Comparison of ENCODE assay signal across 9 mouse cellular contexts in genomic region chr2:167593551-167594250, GRCm38 (mm10). TPM values are rescaled to one million over a fixed set of nuclear protein-coding genes. Genes with fewer than 3 reads are reported as not detected.
DNase-seq lines count a peak whose midpoint lies in the region; ATAC-seq and TF ChIP-seq lines count a peak whose summit lies in the region.
"Had no signal": no experiment of that assay in that cellular context is flagged by ENCODE, and none has a peak within 500 bp of the region (broad histone marks: within the 10 kb centered on the region; RNA-seq: fewer than 3 reads in every experiment).

No protein-coding gene starts in this region.

- H3K4me3 ChIP-seq in forebrain, postnatal 0 days (ENCODE audit: low read depth, low read length): no peak overlapping the region
- H3K4me3 ChIP-seq in forebrain, embryonic 11.5 days (ENCODE audit: low read depth, low read length): no peak overlapping the region
- H3K4me3 ChIP-seq in kidney, postnatal 0 days (replicated peaks; ENCODE audit: low read depth, low read length): no peak overlapping the region
- no peak overlapping the region for H3K4me3 ChIP-seq in embryonic facial prominence, embryonic 15.5 days (replicated peaks)
- H3K4me3 ChIP-seq in liver, embryonic 12.5 days: no peak overlapping the region
- H3K4me3 ChIP-seq: megakaryocyte, embryonic 14.5 days had no signal

- no peak for ATAC-seq in forebrain, postnatal 0 days
- no peak for ATAC-seq in forebrain, embryonic 11.5 days (replicated peaks; ENCODE audit: low FRiP score)
- ATAC-seq in kidney, postnatal 0 days (replicated peaks; ENCODE audit: low FRiP score, low read depth): no peak
- no peak for ATAC-seq in embryonic facial prominence, embryonic 15.5 days (ENCODE audit: insufficient number of reproducible peaks, low FRiP score, low TSS enrichment, low read depth)
- no peak for ATAC-seq in liver, embryonic 12.5 days

- no peaks in the 10 kb centered on the region for H3K9me3 ChIP-seq in forebrain, postnatal 0 days (ENCODE audit: low read length)
- no peaks in the 10 kb centered on the region for H3K9me3 ChIP-seq in forebrain, embryonic 11.5 days (ENCODE audit: control insufficient read depth, low read length)
- no peaks in the 10 kb centered on the region for H3K9me3 ChIP-seq in kidney, postnatal 0 days (replicated peaks; ENCODE audit: low read length)
- no peaks in the 10 kb centered on the region for H3K9me3 ChIP-seq in embryonic facial prominence, embryonic 15.5 days (replicated peaks)
- H3K9me3 ChIP-seq in liver, embryonic 12.5 days (replicated peaks): no peaks in the 10 kb centered on the region
- H3K9me3 ChIP-seq: megakaryocyte, embryonic 14.5 days had no signal

- H3K4me1 ChIP-seq in forebrain, postnatal 0 days (ENCODE audit: insufficient read depth): no peaks in the 10 kb centered on the region
- peaks cover 14% of the 10 kb centered on the region; the same call in 1 of the 2 replicates for H3K4me1 ChIP-seq in forebrain, embryonic 11.5 days (replicated peaks; ENCODE audit: control insufficient read depth, insufficient read depth, low read length)
- H3K4me1 ChIP-seq in kidney, postnatal 0 days (replicated peaks; ENCODE audit: insufficient read depth, low read length): peaks cover 44% of the 10 kb centered on the region
- H3K4me1 ChIP-seq in embryonic facial prominence, embryonic 15.5 days: peaks cover 77% of the 10 kb centered on the region
- H3K4me1 ChIP-seq in liver, embryonic 12.5 days: peaks cover 29% of the 10 kb centered on the region

- no peak overlapping the region for H3K9ac ChIP-seq in forebrain, postnatal 0 days
- H3K9ac ChIP-seq in forebrain, embryonic 11.5 days (ENCODE audit: low read length): no peak overlapping the region
- H3K9ac ChIP-seq in kidney, postnatal 0 days (ENCODE audit: low read depth, low read length): no peak overlapping the region
- H3K9ac ChIP-seq in embryonic facial prominence, embryonic 15.5 days: 0 out of 2 replicates have a peak overlapping the region, but pooled peaks have one; percentile 1
- no peak overlapping the region for H3K9ac ChIP-seq in liver, embryonic 12.5 days

- H3K4me2 ChIP-seq in forebrain, postnatal 0 days (ENCODE audit: low read depth): no peak overlapping the region
- no peak overlapping the region for H3K4me2 ChIP-seq in forebrain, embryonic 11.5 days (ENCODE audit: low read depth, low read length, severe bottlenecking)
- no peak overlapping the region for H3K4me2 ChIP-seq in kidney, postnatal 0 days (ENCODE audit: low read length)
- H3K4me2 ChIP-seq in embryonic facial prominence, embryonic 15.5 days (replicated peaks): 0 out of 2 replicates have a peak overlapping the region, but pooled peaks have one; percentile 25
- no peak overlapping the region for H3K4me2 ChIP-seq in liver, embryonic 12.5 days

- WGBS in forebrain, postnatal 0 days: 71% methylated on average over 4 of the region's 4 CpGs
- 83% methylated on average over 4 of the region's 4 CpGs for WGBS in forebrain, embryonic 11.5 days
- WGBS in kidney, postnatal 0 days: 72% methylated on average over 4 of the region's 4 CpGs
- 62% methylated on average over 4 of the region's 4 CpGs for WGBS in embryonic facial prominence, embryonic 15.5 days
- 67% methylated on average over 4 of the region's 4 CpGs for WGBS in liver, embryonic 12.5 days (ENCODE audit: insufficient replicate concordance)

- DNase-seq in forebrain, postnatal 0 days: no peak
- no peak for DNase-seq in forebrain, embryonic 11.5 days (ENCODE audit: low spot score)
- DNase-seq in kidney, postnatal 0 days (ENCODE audit: low spot score): no peak
- DNase-seq in kidney, postnatal 25 days: no peak
- no peak for DNase-seq in right cerebral cortex, adult 2 months (ENCODE audit: low spot score in 2 of 2)
- DNase-seq in adrenal gland, postnatal 25 days: no peak

- peak overlapping the region; percentile 30; the same call in 1 of the 2 replicates for H3K27ac ChIP-seq in forebrain, postnatal 0 days (ENCODE audit: low read depth, low read length)
- H3K27ac ChIP-seq in forebrain, embryonic 11.5 days (ENCODE audit: low read depth, low read length): no peak overlapping the region
- H3K27ac ChIP-seq in kidney, postnatal 0 days: peak overlapping the region; percentile 82
- peak overlapping the region; percentile 93 for H3K27ac ChIP-seq in embryonic facial prominence, embryonic 15.5 days (replicated peaks)
- H3K27ac ChIP-seq in liver, embryonic 12.5 days: peak overlapping the region; percentile 20

- H3K27me3 ChIP-seq in forebrain, postnatal 0 days (ENCODE audit: insufficient read depth, low read length): no peaks in the 10 kb centered on the region; the same call in 1 of the 2 replicates
- peaks cover 2% of the 10 kb centered on the region; the same call in 1 of the 2 replicates for H3K27me3 ChIP-seq in forebrain, embryonic 11.5 days (ENCODE audit: control insufficient read depth, insufficient read depth, low read length)
- no peaks in the 10 kb centered on the region for H3K27me3 ChIP-seq in kidney, postnatal 0 days (ENCODE audit: insufficient read depth, low read length)
- no peaks in the 10 kb centered on the region for H3K27me3 ChIP-seq in embryonic facial prominence, embryonic 15.5 days
- H3K27me3 ChIP-seq in liver, embryonic 12.5 days (replicated peaks): peaks cover 15% of the 10 kb centered on the region

- H3K36me3 ChIP-seq in forebrain, postnatal 0 days (ENCODE audit: insufficient read depth): no peaks in the 10 kb centered on the region
- no peaks in the 10 kb centered on the region for H3K36me3 ChIP-seq in forebrain, embryonic 11.5 days (ENCODE audit: control insufficient read depth, insufficient read depth, low read length)
- H3K36me3 ChIP-seq in kidney, postnatal 0 days (ENCODE audit: insufficient read depth, low read length): no peaks in the 10 kb centered on the region
- H3K36me3 ChIP-seq in embryonic facial prominence, embryonic 15.5 days: no peaks in the 10 kb centered on the region
- no peaks in the 10 kb centered on the region for H3K36me3 ChIP-seq in liver, embryonic 12.5 days

- TF ChIP-seq CTCF in forebrain, postnatal 0 days (IDR thresholded peaks at IDR 0.05; ENCODE audit: low read depth): no peak
- TF ChIP-seq CTCF in kidney, postnatal 0 days (IDR thresholded peaks at IDR 0.05; ENCODE audit: low read depth): no peak

RNA-seq across cellular contexts. Expression of gene Ube2v1, which starts 38.2 kb away (rescaled TPM):
- total RNA-seq in forebrain, postnatal 0 days (2014; rRNA removed): 161 TPM in 2 replicates
- 328 and 369 TPM in 2 replicates for polyA plus RNA-seq in forebrain, postnatal 0 days (2015; fragmentation: Nextera tagmentation; extraction: Ambion mirVana)
- polyA plus RNA-seq in forebrain, embryonic 11.5 days (2014; fragmentation: Nextera tagmentation; extraction: Ambion mirVana): 333 and 334 TPM in 2 replicates
- 256 and 262 TPM in 2 replicates for polyA plus RNA-seq in kidney, postnatal 0 days (2015; fragmentation: Nextera tagmentation; extraction: Ambion mirVana)
- polyA plus RNA-seq in embryonic facial prominence, embryonic 15.5 days (2015; fragmentation: Nextera tagmentation; extraction: Ambion mirVana): 292 and 294 TPM in 2 replicates
- polyA plus RNA-seq in liver, embryonic 12.5 days (2016; fragmentation: Nextera tagmentation; extraction: Ambion mirVana): 256 and 259 TPM in 2 replicates
- 187 and 190 TPM in 2 replicates for total RNA-seq in adrenal gland, postnatal 25 days (2021)

RNA-seq across cellular contexts. Expression of gene Snai1, which starts 55.7 kb away (rescaled TPM):
- total RNA-seq in forebrain, postnatal 0 days (2014; rRNA removed): 1.3 and 1.4 TPM in 2 replicates
- polyA plus RNA-seq in forebrain, postnatal 0 days (2015; fragmentation: Nextera tagmentation; extraction: Ambion mirVana): 3.3 and 4.4 TPM in 2 replicates
- polyA plus RNA-seq in forebrain, embryonic 11.5 days (2014; fragmentation: Nextera tagmentation; extraction: Ambion mirVana): 25.1 and 27.8 TPM in 2 replicates
- 33.9 and 36.1 TPM in 2 replicates for polyA plus RNA-seq in kidney, postnatal 0 days (2015; fragmentation: Nextera tagmentation; extraction: Ambion mirVana)
- 82.9 and 104 TPM in 2 replicates for polyA plus RNA-seq in embryonic facial prominence, embryonic 15.5 days (2015; fragmentation: Nextera tagmentation; extraction: Ambion mirVana)
- polyA plus RNA-seq in liver, embryonic 12.5 days (2016; fragmentation: Nextera tagmentation; extraction: Ambion mirVana): 4.9 and 5.0 TPM in 2 replicates
- total RNA-seq in adrenal gland, postnatal 25 days (2021): 12.8 and 13.0 TPM in 2 replicates
